Mouse (Mus musculus): ENCODE measurements around the gene Gsap. TPM values are rescaled to one million over a fixed set of nuclear protein-coding genes. Genes with fewer than 3 reads are reported as not detected.
"Not testable (repeated sequence)": the region's sequence is repeated elsewhere in the genome, so short reads cannot be mapped to it uniquely, and the experiment has no call there.

Gene Gsap
- total and polyA plus RNA-seq, 3 experiments: 0.27 TPM; not detected in 2

- H3K27me3 ChIP-seq (ENCODE audit: insufficient read depth, low read length): peaks cover 24% of the 10 kb centered on the region
- no peak for ATAC-seq (ENCODE audit: extremely low read depth, insufficient number of reproducible peaks, low FRiP score, poor library complexity, severe bottlenecking)
These were observed 145.6 kb downstream of the Gsap start for GRCm38 (mm10) chr5:21331656-21332055.

DNA sequence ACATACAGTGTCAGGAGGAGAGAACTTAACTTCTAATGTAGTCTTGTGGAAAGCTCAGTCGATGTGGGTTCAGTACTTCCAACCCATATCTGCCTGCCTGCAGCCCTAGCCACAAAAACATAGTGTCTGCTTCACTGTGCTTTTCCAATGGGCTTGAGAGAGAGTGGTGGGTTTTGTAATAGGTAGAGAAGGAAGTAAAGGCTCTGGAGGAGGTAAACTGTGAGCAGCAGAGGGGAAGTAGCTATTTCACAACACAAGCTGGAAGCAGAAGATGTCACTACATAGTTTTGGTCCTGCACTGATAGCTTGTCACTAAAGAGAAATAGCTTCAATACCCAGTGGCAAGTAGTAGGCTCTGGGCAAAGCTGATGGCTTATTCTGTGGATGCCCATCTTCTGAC is 146.1 kb downstream of the Gsap start:
- Histone ChIP-seq H3K36me3 (replicated peaks) (no peaks in the 10 kb centered on the region), H3K9me3 (replicated peaks) (no peaks in the 10 kb centered on the region), H3K4me3 (ENCODE audit: low read depth, low read length) (no peak overlapping the region), H3K4me1 (ENCODE audit: insufficient read depth, low read depth, low read length) (no peaks in the 10 kb centered on the region), H3K27me3 (ENCODE audit: insufficient read depth, low read length) (peaks cover 24% of the 10 kb centered on the region)
- TF ChIP-seq GATA2 (IDR thresholded peaks at IDR 0.05; ENCODE audit: borderline replicate concordance, low read depth, low read length): no peak
- no peak for TF ChIP-seq CTCF (IDR thresholded peaks at IDR 0.05; ENCODE audit: low read depth, low read length)
- no peak for TF ChIP-seq TAL1 (conservative IDR thresholded peaks at IDR 0.05; ENCODE audit: low read depth, low read length)
- TF ChIP-seq POLR2AphosphoS5 (IDR thresholded peaks at IDR 0.05; ENCODE audit: insufficient replicate concordance, low read depth, low read length): no peak
- ATAC-seq (ENCODE audit: extremely low read depth, insufficient number of reproducible peaks, low FRiP score, poor library complexity, severe bottlenecking) (no peak), DNase-seq (ENCODE audit: low spot score) (no peak)

More at GRCm38 (mm10) chr5:21331656-21332055, 145.6 kb downstream of the Gsap start:
- no peak overlapping the region for H3K4me3 ChIP-seq (ENCODE audit: low read depth, low read length)
- H3K9me3 ChIP-seq (replicated peaks): no peaks in the 10 kb centered on the region
- DNase-seq (ENCODE audit: low spot score): no peak
- H3K4me1 ChIP-seq (ENCODE audit: insufficient read depth, low read depth, low read length): no peaks in the 10 kb centered on the region
- TF ChIP-seq GATA2 (IDR thresholded peaks at IDR 0.05; ENCODE audit: borderline replicate concordance, low read depth, low read length): no peak
- no peak for TF ChIP-seq GATA1 (IDR thresholded peaks at IDR 0.05; ENCODE audit: borderline replicate concordance, low read length)
- TF ChIP-seq TAL1 (conservative IDR thresholded peaks at IDR 0.05; ENCODE audit: low read depth, low read length): no peak
- TF ChIP-seq POLR2AphosphoS5 (IDR thresholded peaks at IDR 0.05; ENCODE audit: insufficient replicate concordance, low read depth, low read length): no peak
- no peak for TF ChIP-seq CTCF (IDR thresholded peaks at IDR 0.05; ENCODE audit: low read depth, low read length)
- no peaks in the 10 kb centered on the region for H3K36me3 ChIP-seq (replicated peaks)

DNA sequence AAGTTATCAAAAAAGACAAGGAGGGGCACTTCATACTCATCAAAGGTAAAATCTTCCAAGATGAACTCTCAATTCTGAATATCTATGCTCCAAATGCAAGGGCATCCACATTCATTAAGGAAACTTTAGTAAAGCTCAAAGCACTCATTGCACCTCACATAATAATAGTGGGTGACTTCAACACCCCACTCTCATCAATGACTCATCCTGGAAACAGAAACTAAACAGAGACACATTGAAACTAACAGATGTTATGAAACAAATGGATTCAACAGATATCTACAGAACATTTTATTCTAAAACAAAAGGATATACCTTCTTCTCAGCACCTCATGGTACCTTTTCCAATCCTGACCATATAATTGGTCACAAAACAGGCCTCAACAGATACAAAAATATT is 156.2 kb downstream of the Gsap start:
- not testable (repeated sequence) for H3K27me3 ChIP-seq (ENCODE audit: insufficient read depth, low read length); ATAC-seq (ENCODE audit: extremely low read depth, insufficient number of reproducible peaks, low FRiP score, poor library complexity, severe bottlenecking); DNase-seq (ENCODE audit: low spot score); H3K4me1 ChIP-seq (ENCODE audit: insufficient read depth, low read depth, low read length); H3K36me3 ChIP-seq (replicated peaks); H3K9me3 ChIP-seq (replicated peaks); H3K4me3 ChIP-seq (ENCODE audit: low read depth, low read length)

DNA sequence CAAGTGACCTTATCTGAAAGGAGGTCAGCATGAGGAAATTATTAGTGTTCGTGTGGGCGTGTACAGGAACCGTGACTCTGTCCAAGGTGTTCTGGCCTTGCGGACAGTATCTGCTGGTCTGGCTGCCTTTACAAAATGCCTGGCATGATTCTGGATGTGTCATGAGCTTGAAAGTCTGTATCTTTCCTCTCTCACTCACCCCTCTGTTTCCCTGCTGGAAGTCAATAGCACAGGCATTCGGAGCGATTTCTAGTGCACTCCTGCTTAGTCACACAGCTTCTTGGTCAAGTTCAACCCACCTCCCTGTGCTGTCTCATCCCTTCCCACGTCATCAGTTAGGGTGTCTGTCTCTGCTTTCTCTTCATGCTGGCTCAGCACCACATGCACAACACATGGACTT is 162.3 kb downstream of the Gsap start:
- no peak overlapping the region for H3K4me3 ChIP-seq (ENCODE audit: low read depth, low read length)
- no peaks in the 10 kb centered on the region for H3K9me3 ChIP-seq (replicated peaks)
- ATAC-seq (ENCODE audit: extremely low read depth, insufficient number of reproducible peaks, low FRiP score, poor library complexity, severe bottlenecking) (no peak), DNase-seq (ENCODE audit: low spot score) (no peak)
- H3K4me1 ChIP-seq (ENCODE audit: insufficient read depth, low read depth, low read length): no peaks in the 10 kb centered on the region
- TF ChIP-seq TAL1 (conservative IDR thresholded peaks at IDR 0.05; ENCODE audit: low read depth, low read length): no peak
- no peak for TF ChIP-seq CTCF (IDR thresholded peaks at IDR 0.05; ENCODE audit: low read depth, low read length)
- TF ChIP-seq GATA2 (IDR thresholded peaks at IDR 0.05; ENCODE audit: borderline replicate concordance, low read depth, low read length): no peak
- no peak for TF ChIP-seq GATA1 (IDR thresholded peaks at IDR 0.05; ENCODE audit: borderline replicate concordance, low read length)
- TF ChIP-seq POLR2AphosphoS5 (IDR thresholded peaks at IDR 0.05; ENCODE audit: insufficient replicate concordance, low read depth, low read length): no peak
- peaks cover 8% of the 10 kb centered on the region for H3K27me3 ChIP-seq (ENCODE audit: insufficient read depth, low read length)
- no peaks in the 10 kb centered on the region for H3K36me3 ChIP-seq (replicated peaks)

- H3K27me3 ChIP-seq (ENCODE audit: insufficient read depth, low read length): peaks cover 12% of the 10 kb centered on the region
- no peak overlapping the region for H3K4me3 ChIP-seq (ENCODE audit: low read depth, low read length)
- no peaks in the 10 kb centered on the region for H3K9me3 ChIP-seq (replicated peaks)
- DNase-seq (ENCODE audit: low spot score) (no peak), ATAC-seq (ENCODE audit: extremely low read depth, insufficient number of reproducible peaks, low FRiP score, poor library complexity, severe bottlenecking) (no peak)
- H3K36me3 ChIP-seq (replicated peaks): no peaks in the 10 kb centered on the region
- peaks cover 5% of the 10 kb centered on the region; the same call in 1 of the 2 replicates for H3K4me1 ChIP-seq (ENCODE audit: insufficient read depth, low read depth, low read length)
- no peak for TF ChIP-seq POLR2AphosphoS5 (IDR thresholded peaks at IDR 0.05; ENCODE audit: insufficient replicate concordance, low read depth, low read length)
- TF ChIP-seq CTCF (IDR thresholded peaks at IDR 0.05; ENCODE audit: low read depth, low read length): no peak
- TF ChIP-seq TAL1 (conservative IDR thresholded peaks at IDR 0.05; ENCODE audit: low read depth, low read length): no peak
- TF ChIP-seq GATA2 (IDR thresholded peaks at IDR 0.05; ENCODE audit: borderline replicate concordance, low read depth, low read length): no peak
- no peak for TF ChIP-seq GATA1 (IDR thresholded peaks at IDR 0.05; ENCODE audit: borderline replicate concordance, low read length)
These were observed 165.6 kb downstream of the Gsap start for GRCm38 (mm10) chr5:21351678-21352077.

- no peak for ATAC-seq (ENCODE audit: extremely low read depth, insufficient number of reproducible peaks, low FRiP score, poor library complexity, severe bottlenecking)
- no peaks in the 10 kb centered on the region for H3K36me3 ChIP-seq (replicated peaks)
- TF ChIP-seq GATA1 (IDR thresholded peaks at IDR 0.05; ENCODE audit: borderline replicate concordance, low read length): no peak
- TF ChIP-seq GATA2 (IDR thresholded peaks at IDR 0.05; ENCODE audit: borderline replicate concordance, low read depth, low read length): no peak
- no peak for TF ChIP-seq CTCF (IDR thresholded peaks at IDR 0.05; ENCODE audit: low read depth, low read length)
- TF ChIP-seq TAL1 (conservative IDR thresholded peaks at IDR 0.05; ENCODE audit: low read depth, low read length): no peak
- TF ChIP-seq POLR2AphosphoS5 (IDR thresholded peaks at IDR 0.05; ENCODE audit: insufficient replicate concordance, low read depth, low read length): no peak
These were observed 172.6 kb downstream of the Gsap start for GRCm38 (mm10) chr5:21358648-21359047.

DNA sequence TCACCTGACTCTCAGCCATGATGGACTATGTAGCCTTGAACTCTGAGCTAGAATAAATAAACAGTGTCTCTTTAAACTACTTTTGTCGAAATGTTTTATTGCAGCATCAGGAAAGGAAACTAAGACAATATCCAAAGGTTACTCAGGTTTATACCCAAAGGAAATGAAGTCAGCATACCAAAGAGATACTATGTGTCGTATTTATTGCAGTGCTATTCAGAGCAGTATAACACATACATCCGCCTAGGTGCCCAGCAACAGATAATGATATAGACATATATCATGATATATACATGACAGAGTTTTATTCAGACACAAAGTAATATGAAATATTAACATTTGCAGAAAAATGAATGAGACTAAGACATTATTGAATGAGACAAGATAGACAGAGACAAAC is 177.3 kb downstream of the Gsap start:
- TF ChIP-seq TAL1 (conservative IDR thresholded peaks at IDR 0.05; ENCODE audit: low read depth, low read length): no peak
- TF ChIP-seq POLR2AphosphoS5 (IDR thresholded peaks at IDR 0.05; ENCODE audit: insufficient replicate concordance, low read depth, low read length): no peak
- TF ChIP-seq GATA1 (IDR thresholded peaks at IDR 0.05; ENCODE audit: borderline replicate concordance, low read length): no peak
- Histone ChIP-seq H3K4me1 (ENCODE audit: insufficient read depth, low read depth, low read length) (no peaks in the 10 kb centered on the region), H3K4me3 (ENCODE audit: low read depth, low read length) (no peak overlapping the region), H3K36me3 (replicated peaks) (no peaks in the 10 kb centered on the region), H3K27me3 (ENCODE audit: insufficient read depth, low read length) (peaks cover 9% of the 10 kb centered on the region), H3K9me3 (replicated peaks) (0 out of 2 replicates have a peak, but pooled peaks cover 2% of the 10 kb centered on the region)
- DNase-seq (ENCODE audit: low spot score) (no peak), ATAC-seq (ENCODE audit: extremely low read depth, insufficient number of reproducible peaks, low FRiP score, poor library complexity, severe bottlenecking) (no peak)

More at GRCm38 (mm10) chr5:21358648-21359047, 172.6 kb downstream of the Gsap start:
- no peak for DNase-seq (ENCODE audit: low spot score)
- no peak overlapping the region for H3K4me3 ChIP-seq (ENCODE audit: low read depth, low read length)
- H3K4me1 ChIP-seq (ENCODE audit: insufficient read depth, low read depth, low read length): peaks cover 5% of the 10 kb centered on the region; the same call in 1 of the 2 replicates
- H3K9me3 ChIP-seq (replicated peaks): 0 out of 2 replicates have a peak, but pooled peaks cover 2% of the 10 kb centered on the region
- peaks cover 5% of the 10 kb centered on the region for H3K27me3 ChIP-seq (ENCODE audit: insufficient read depth, low read length)

Other genes starting within 250 kb of the Gsap start
- 90.5 and 90.8 TPM in 2 replicates for gene Rsbn1l, start 229.9 kb upstream of the Gsap start, total RNA-seq (2014; fragmentation: Nextera tagmentation)
- gene Rsbn1l, start 229.9 kb upstream of the Gsap start, total RNA-seq (2017): 63.7 and 69.7 TPM in 2 replicates
- 15.7 and 16.7 TPM in 2 replicates for gene Rsbn1l, start 229.9 kb upstream of the Gsap start, polyA plus RNA-seq (2012)
- gene Ptpn12, start 130.3 kb upstream of the Gsap start, total RNA-seq (2014; fragmentation: Nextera tagmentation): 112 and 137 TPM in 2 replicates
- 84.7 and 95.6 TPM in 2 replicates for gene Ptpn12, start 130.3 kb upstream of the Gsap start, total RNA-seq (2017)
- gene Ptpn12, start 130.3 kb upstream of the Gsap start, polyA plus RNA-seq (2012): 25.4 and 59.0 TPM in 2 replicates
- 6.0 and 6.5 TPM in 2 replicates for gene Fgl2, start 186.4 kb downstream of the Gsap start, total RNA-seq (2014; fragmentation: Nextera tagmentation)
- gene Fgl2, start 186.4 kb downstream of the Gsap start, total RNA-seq (2017): 8.9 and 9.7 TPM in 2 replicates
- gene Fgl2, start 186.4 kb downstream of the Gsap start, polyA plus RNA-seq (2012): 1.6 TPM in 2 replicates
- gene Ccdc146, start 238.4 kb downstream of the Gsap start, total RNA-seq (2014; fragmentation: Nextera tagmentation): not detected in 2 replicates
- 0.22 TPM in 1 of 2 replicates, not detected in the other for gene Ccdc146, start 238.4 kb downstream of the Gsap start, total RNA-seq (2017)
- gene Ccdc146, start 238.4 kb downstream of the Gsap start, polyA plus RNA-seq (2012): not detected in 2 replicates
- 11.1 and 14.2 TPM in 2 replicates for gene Fam185a, start 238.7 kb downstream of the Gsap start, total RNA-seq (2014; fragmentation: Nextera tagmentation)
- 8.1 and 9.5 TPM in 2 replicates for gene Fam185a, start 238.7 kb downstream of the Gsap start, total RNA-seq (2017)
- 2.3 and 2.8 TPM in 2 replicates for gene Fam185a, start 238.7 kb downstream of the Gsap start, polyA plus RNA-seq (2012)